Mouse (Mus musculus): ENCODE measurements around the gene E030025P04Rik.

E030025P04Rik gene

GRCm38 (mm10) chr11:109144236-109144635 lies at the start of gene E030025P04Rik:
E030025P04Rik (minus strand) TSS chr11:109144369.
- no peak for DNase-seq

DNA sequence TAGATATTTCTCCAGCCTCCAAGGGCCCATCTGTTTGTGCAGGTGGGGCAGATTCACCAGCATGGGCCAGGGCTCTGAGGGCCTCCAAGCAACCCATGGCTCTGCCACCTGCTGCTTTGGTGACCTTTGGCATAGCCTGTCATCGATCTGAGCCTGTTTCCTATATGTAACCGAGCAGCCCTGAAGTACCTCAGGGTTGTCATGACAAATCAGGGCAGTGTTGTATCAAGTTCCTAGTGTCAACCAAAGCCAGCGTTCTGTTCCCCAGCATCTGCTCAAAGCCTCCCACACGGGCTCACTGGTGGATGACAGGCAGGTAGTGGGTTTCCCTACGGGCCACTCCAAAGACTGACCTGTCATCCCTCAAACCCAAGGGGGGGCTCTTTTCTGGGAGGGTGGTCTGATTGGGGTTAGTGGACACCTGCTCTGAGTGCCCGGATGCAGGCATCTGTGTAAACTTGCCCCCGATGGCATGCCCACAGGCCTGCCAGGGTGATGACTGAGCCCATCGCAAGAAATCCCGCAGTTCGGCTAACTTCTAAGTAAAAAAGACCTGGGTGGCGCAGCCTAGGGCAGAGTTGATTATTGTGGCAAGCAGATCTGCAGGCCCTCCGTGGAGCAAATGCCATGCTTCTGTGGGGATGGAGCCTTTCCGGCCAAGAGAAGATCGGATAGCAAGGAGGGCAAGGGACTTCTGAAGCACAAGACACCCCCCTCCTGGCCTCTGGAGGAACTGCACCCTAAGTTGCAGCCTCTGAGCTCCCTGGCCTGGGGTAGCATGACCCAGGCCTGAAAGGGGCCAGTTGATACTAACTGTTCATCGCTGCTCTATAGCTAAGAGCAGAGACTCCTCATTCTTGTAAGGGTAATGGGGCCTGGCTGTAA lies 48.7 kb upstream of the E030025P04Rik start:
- DNase-seq = peak; percentile 52 to 66

DNA sequence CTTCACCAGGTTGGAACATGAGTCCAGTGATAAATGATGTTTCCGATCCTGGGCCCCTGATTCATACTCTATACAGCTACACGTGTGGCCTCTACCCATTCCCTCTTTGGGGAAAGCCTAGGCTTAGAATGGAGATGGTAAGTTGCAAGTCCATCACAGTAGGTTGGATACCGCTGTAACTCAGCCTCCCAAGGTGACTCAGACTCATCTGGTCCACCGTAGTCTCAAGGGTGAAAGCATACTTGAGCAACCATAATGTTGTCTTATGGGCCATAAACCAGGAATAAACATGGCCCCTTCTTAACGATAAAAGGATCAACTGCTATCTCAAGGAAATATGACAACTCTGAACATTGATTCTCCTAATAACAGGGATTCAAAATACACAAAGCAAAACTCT lies 44.1 kb upstream of the E030025P04Rik start:
- no peak for DNase-seq

DNA sequence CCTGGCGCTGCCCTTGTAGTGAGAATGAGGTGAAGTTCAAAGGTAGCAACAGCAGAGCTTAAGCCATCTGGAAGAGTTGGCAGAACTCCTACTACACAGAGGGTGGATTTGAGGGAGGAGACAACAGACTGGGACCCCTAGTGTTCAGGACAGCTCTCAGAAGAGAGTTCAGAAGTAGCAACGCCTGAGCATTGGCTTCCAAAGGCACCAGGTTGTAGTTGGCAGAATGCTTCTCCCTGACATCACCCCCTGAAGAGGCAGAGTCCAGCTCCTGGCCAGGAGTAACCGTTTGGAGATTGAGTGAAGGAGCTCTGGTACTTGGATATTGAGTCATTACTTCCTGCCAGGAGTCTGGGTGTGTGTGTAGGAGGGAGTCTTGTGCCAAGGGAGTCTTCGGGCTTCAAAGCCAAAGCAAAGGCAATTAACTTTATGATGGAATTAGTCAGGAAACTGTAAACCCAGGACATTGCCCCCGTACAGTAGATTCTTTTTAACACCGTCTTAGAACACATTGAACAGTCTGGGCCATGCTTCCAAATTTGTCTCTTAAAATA lies 43.5 kb upstream of the E030025P04Rik start:
- no peak for DNase-seq

- no peak for DNase-seq
These were observed 36.9 kb upstream of the E030025P04Rik start for GRCm38 (mm10) chr11:109181118-109181517.

GRCm38 (mm10) chr11:109180290-109180689 lies 36.1 kb upstream of the E030025P04Rik start:
- no peak for DNase-seq

- DNase-seq = no peak
These were observed 34.8 kb upstream of the E030025P04Rik start for GRCm38 (mm10) chr11:109178788-109179518.

DNA sequence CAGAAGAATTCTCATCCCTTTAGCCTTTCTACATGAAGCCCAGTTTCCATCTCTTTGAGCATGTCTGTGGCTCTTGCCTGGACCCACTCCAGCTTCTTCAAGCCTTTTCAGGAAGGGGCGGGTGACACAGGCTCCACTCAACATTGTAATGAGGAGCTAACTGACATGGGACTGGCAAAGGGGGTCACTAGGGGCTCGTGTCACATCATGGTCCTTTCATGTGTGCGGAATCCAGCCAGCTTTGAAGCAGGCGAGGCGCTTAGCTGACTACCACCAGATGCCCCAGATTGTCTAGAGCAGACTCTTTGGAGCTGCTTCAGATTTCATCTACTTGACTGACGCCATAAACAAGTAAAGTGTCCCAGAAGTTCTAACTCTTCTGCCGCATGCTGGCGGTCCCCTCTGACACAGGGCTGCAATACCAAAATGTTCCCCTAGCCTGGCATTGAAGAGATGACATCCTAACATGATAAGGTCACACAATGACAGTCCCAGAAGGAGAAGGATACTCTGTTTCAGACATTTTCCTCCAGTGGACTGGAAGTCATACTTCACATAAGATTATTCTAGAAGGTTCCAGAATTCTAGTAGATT lies 31.3 kb upstream of the E030025P04Rik start:
- no peak for DNase-seq

- no peak for DNase-seq
These were observed 28.1 kb upstream of the E030025P04Rik start for GRCm38 (mm10) chr11:109172224-109172623.

- no peak for DNase-seq
These were observed 26.6 kb upstream of the E030025P04Rik start for GRCm38 (mm10) chr11:109170771-109171170.

DNA sequence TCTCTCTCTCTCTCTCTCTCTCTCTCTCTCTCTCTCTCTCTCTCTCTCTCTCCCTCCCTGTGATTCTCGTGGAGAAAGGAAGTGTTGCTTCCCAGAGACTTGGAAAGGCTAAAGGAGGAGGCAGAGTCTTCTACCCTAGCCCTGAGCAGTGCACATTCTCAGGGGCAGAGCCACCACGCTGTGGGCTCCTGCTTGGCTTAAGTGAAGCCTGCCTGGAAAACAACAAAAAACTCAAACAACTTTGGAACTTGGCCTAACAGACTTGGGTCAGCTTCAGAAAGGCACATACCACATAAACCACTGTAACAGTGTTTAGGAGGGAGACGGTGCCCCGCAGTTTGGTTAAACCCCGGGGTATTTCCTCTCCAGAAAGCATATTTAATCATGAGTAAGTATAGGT lies 13.5 kb upstream of the E030025P04Rik start:
- DNase-seq = no peak

- no peak for DNase-seq
These were observed 747 bp upstream of the E030025P04Rik start for GRCm38 (mm10) chr11:109144890-109145341.

- no peak for DNase-seq
These were observed 17.7 kb downstream of the E030025P04Rik start for GRCm38 (mm10) chr11:109126482-109126881.

GRCm38 (mm10) chr11:109125451-109125850 lies 18.7 kb downstream of the E030025P04Rik start:
- no peak for DNase-seq

- no peak for DNase-seq
These were observed 19.9 kb downstream of the E030025P04Rik start for GRCm38 (mm10) chr11:109124284-109124683.

- no peak for DNase-seq
These were observed 34.3 kb downstream of the E030025P04Rik start for GRCm38 (mm10) chr11:109109826-109110346.

- DNase-seq = no peak
These were observed 35.1 kb downstream of the E030025P04Rik start for GRCm38 (mm10) chr11:109109056-109109455.

- DNase-seq = no peak
These were observed 36.5 kb downstream of the E030025P04Rik start for GRCm38 (mm10) chr11:109107518-109108205.

- peak; percentile 6 to 8 for DNase-seq
These were observed 37.4 kb downstream of the E030025P04Rik start for GRCm38 (mm10) chr11:109106751-109107150.

- DNase-seq = peak; percentile 33 to 43
These were observed 38.0 kb downstream of the E030025P04Rik start for GRCm38 (mm10) chr11:109106181-109106580.

DNA sequence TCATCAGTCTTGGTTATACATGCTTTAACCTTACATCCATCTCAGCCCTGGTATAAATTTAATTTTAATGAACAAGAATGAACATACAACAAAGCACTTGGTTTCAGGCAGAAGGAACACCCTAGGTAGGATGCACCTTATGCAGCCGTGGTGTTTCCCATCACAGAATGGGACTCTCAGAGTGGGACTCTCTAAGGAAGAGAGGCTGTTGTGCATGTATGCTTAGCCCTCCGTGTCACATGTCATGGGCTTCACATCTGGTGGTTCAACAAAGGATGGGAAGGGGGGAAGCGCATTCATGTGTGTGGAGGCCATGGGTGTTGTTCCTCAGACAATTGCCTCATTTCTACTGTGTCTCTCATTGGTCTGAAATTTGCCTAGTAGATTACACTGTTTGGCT lies 40.8 kb downstream of the E030025P04Rik start:
- no peak for DNase-seq

DNA sequence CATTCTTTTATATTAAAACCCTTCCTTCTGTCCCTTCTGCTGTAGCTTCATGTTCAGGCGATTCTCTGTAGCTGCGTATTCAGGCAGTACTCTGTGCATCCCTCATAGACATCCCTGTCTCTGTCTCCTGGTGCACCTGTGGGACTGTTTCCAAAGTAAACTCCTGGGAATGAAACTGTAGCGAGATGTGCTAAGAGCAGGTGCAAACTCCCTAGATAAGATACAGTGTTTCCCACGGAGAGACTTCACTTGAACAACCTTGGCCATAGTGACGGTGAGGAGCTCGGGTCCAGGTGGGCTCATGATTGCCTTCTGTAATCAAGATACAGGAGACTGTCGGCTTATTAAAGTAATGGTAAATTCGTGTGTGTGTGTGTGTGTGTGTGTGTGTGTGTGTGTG lies 41.5 kb downstream of the E030025P04Rik start:
- DNase-seq = no peak
